Mouse (Mus musculus) adrenal gland, postnatal 25 days (tissue): ENCODE measurements around the gene Gmppa. TPM values are rescaled to one million over a fixed set of nuclear protein-coding genes. Genes with fewer than 3 reads are reported as not detected.

Source experiments
- DNase-seq: peaks from one replicate; pipeline ENCODE4 v3.0.0; 2021; ENCODE audit warnings: mixed read lengths
- total RNA-seq: library from RNA; stranded (reverse); gene quantifications from 2 replicates; pipeline ENCODE4 v1.2.3, GENCODE M21; 2021

The Gmppa gene
- total RNA-seq, 1 experiment from 2014 or later, result 82.3 TPM

DNA sequence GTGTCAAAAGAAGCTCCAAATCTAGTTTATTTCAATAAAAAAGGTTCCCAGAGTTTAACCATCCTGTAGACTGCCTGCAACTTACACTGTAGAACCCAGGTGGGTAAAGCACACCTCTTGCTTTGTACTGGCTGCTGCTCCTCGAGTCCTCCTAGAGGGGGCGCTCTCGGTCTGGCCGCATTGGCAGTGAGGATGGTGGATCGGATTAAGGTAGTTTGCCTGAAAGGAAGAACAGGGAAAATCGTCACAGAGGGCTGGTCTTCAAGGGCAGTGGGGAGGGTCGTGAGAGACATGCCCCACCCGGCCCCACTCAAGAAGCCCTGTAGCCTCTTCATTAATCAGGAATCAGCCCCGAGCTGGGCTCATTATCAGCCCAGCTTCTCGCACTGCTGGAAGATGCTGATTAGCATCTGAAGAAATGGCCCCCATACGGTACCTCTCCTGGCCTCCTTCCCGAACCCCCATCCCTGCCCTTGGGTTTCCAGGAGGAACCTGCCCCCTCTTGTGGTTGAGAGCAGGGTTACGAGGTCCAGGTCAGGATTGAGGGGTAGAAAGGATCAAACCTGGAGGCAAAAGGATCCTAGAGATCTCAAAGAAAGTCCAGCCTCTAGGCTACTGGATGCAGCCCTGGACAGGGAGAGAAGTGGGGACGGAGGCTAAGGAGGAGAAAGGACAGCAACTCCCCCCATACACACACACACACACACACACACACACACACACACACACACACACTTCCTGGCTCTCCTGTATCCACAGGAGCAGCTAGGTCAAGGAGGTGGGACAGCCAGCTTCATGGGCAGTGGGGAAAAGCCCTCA lies 21.2 kb downstream of the Gmppa start:
- no peak for DNase-seq

- no peak for DNase-seq
These were observed 21.9 kb downstream of the Gmppa start for GRCm38 (mm10) chr1:75457710-75458024.

DNA sequence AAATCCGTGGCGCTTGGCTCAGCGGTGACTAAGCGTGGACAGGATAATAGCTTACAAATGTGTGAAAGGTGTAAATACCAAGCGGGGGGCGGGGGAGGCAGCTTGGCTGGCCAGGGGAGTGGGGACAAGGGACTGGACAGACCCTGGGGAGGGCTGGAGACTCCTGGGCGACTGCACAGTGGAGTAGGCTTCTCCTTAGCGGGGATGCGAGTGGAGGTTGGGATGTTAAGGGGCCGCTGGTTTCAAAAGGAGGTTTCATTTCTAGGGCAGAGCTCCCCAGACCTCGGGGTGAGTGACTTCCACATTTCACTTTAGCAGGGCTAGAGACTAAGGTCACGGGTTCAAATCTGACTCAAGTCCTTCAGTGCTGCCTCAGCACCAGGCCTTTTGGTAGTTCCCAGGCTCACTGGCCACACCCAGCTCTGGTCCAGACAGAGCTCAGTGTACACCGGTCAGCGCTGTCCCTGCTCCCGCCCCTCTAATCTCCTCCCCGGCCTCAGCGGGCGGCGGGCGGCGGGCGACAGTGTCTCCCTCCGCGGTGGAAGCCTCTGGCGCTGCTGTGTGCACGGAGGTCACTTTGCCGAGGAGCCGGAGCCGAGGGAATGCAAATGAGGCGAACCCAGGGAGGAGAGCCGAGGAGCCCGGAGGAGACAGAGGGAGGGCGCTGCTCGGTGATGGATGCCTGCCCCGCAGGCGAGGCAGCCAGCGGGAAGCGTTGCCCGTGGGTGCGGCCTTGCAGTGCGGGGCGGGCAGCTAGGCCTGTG lies 22.5 kb downstream of the Gmppa start:
- DNase-seq, result peak; percentile 52

GRCm38 (mm10) chr1:75458789-75459684 lies 23.3 kb downstream of the Gmppa start:
- DNase-seq, result no peak

- DNase-seq, result no peak
These were observed 24.6 kb downstream of the Gmppa start for GRCm38 (mm10) chr1:75460297-75460696.

- DNase-seq, result no peak
These were observed 26.9 kb downstream of the Gmppa start for GRCm38 (mm10) chr1:75462636-75463035.

- no peak for DNase-seq
These were observed 28.0 kb downstream of the Gmppa start for GRCm38 (mm10) chr1:75463652-75464204.

- DNase-seq, result peak; percentile 76
These were observed 31.6 kb downstream of the Gmppa start for GRCm38 (mm10) chr1:75467215-75467927.

DNA sequence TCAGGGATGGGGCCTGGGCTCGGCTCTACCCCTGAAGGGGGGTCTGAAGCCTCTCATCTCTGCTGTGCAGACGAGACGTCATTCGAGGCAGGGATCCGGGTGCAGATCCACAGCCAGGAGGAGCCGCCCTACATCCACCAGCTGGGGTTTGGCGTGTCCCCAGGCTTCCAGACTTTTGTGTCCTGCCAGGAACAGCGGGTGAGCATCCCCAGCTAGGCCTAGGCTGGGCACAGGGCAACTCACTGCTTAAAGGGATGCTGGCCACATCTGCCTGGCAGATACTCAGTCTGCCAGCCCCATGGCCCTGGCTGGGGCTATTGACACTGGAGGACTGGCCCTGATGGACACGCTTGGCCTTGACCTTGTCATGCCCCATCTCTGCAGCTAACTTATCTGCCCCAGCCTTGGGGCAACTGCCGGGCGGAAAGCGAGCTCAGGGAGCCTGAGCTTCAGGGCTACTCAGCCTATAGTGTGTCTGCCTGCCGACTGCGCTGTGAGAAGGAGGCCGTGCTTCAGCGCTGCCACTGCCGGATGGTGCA lies 33.6 kb downstream of the Gmppa start:
- DNase-seq, result peak; percentile 38

DNA sequence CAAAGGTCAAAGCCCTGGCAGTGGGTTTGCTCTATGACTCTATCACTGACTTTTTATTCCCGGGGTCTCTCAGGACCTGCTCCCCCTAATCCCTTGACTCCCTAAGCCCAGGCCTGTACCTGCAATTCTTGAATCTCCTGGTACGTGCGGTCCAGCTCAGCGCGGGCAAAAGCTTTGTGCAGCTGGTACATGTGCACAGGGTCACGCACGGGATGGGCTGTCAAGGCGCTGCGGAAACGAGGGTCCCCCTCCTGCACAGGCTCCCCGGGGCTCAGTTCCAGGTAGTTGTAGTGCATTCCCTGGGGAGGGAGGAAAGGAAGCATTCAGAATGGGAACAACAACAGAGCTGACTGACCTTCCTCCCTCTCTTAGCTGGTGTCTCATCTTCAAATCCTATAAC lies 40.7 kb downstream of the Gmppa start:
- DNase-seq, result no peak

DNA sequence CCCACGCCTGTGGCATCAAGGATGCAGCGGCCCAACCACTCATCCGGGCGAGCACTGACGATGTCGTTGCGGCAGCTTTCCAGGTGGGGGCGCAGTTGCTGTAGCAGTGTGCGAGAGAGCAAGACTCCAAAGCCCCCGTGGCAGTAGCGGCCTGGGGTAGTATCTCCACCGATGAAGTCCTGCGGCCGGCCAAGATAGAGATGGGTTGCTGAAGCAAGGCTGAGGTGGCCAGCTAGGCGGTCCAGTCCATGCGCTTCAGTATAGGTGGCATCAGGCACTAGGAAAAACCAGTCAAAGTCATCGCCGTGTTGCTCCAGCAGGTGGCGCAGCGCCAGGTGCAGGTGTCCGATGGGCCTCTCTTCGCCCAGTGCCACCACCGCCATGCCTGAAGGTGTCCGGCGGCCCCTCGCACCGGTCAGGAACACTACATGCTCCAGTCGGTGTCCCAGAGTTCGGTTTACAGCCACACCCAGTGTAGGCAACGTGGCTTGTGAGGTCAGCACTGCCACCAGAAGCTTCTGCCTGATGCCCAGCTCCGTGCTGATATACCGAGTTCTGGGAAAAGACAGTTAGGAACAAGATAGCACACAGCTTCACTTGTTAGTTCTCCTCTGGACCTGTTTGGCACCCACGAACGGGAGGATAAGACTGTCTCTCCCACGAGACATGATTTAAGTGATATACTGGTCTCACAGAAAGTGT lies 41.7 kb downstream of the Gmppa start:
- DNase-seq, result peak; percentile 89

DNA sequence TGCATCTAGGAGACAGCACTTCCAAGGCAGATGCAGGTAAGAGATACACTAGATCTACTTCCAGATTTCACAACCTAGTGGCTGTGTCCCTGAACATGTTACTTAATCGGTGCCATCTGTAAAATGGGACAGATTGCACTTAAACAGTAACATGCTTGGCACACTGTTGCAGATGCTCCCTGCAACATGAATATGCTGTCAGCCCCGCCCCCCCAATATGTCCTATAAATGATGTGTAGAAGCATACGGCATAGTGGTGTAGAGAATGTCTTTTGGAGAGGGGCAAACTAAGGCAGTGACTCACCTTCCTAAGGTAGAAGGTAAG lies 42.2 kb downstream of the Gmppa start:
- DNase-seq, result no peak

GRCm38 (mm10) chr1:75478497-75478896 lies 42.8 kb downstream of the Gmppa start:
- DNase-seq, result peak; percentile 54

GRCm38 (mm10) chr1:75478916-75479634 lies 43.3 kb downstream of the Gmppa start, which contains the start of the genes Chpf and Tmem198:
Gene Chpf, minus strand, starts transcription at chr1:75479307.
Gene Tmem198, plus strand, starts transcription at chr1:75479532.
- peak; percentile 97 for DNase-seq

DNA sequence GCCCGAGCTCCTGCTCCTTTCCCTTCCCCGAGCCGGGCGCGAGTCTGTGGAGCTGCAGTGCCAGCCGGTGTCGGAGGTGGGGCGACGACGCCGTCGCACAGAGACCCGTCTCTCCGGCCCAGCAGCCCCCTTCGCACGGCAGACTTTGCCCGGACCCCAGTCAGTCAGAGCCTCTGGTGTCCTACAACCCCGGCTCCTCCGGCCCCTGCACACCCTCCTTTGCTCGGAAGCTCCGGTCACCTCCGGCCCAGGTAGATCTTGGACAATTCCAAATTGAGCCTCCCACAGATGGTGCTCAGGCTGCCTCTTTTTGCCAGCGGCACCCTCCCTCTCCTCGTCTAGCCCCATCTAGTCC lies 43.9 kb downstream of the Gmppa start:
- DNase-seq, result no peak

DNA sequence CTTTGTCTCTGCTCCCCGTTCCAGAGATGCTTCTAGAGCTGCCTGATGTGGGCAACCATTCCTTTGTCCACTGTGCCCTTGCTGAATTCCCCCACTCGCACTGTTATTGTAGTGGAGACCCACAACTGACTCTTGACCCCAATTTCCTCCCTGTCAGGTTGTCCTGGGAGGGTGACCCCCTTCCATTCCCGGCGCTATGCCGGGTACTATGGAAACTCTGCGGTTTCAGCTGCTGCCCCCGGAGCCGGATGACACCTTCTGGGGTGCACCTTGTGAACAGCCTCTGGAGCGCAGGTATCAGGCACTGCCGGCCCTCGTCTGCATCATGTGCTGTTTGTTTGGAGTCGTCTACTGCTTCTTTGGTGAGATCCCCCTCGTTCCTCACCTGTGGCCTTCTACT lies 44.3 kb downstream of the Gmppa start:
- DNase-seq, result no peak

DNA sequence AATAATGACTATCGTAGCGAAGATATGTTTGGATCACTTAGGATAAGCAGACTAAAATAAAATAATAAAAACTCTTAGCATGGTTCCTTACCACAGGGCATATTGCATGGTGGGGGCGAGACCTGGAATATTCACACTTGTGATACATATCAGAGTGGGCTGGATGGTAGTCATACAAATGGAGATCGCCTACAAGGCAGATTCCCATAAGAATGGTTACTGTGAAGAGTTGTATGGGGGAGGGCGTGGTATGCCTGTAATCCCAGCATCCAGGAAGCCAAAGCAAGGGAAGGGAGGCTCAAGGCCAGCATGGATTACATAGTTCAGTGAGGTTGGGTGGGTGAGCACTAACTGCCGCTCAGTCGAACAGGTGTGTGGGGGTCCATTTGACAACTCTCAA lies 45.0 kb downstream of the Gmppa start:
- no peak for DNase-seq

- DNase-seq, result no peak
These were observed 50.8 kb downstream of the Gmppa start for GRCm38 (mm10) chr1:75486561-75486960.

DNA sequence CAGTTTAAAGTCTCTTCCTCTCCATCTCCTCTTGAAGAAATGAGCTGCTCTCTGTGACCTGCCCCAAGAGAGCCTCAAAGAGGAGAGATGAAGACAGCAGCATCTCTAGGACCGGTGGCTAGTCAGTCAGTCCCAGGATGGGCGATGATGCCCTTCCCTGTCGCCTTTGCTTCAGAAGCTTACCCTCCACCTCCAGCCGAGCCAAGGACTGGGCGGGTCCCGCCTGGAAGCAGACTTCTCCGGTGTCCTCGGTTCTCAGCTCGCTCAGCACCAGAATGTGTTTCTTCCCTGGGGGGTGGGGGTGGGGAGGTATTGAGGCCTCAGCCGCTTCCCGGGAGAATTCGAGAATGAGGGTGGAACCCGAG lies 51.3 kb downstream of the Gmppa start:
- DNase-seq, result no peak
